Mouse (Mus musculus) liver, embryonic 15.5 days (tissue): ENCODE measurements around the gene Adamts17. TPM values are rescaled to one million over a fixed set of nuclear protein-coding genes. Genes with fewer than 3 reads are reported as not detected.

Source experiments
- ATAC-seq: fragments of 200-750 bp; cut with Nextera tagmentation; 2 replicates; pipeline ENCODE4 v1.8.0; 2017; ENCODE audit warnings: moderate number of reproducible peaks, mild to moderate bottlenecking, moderate library complexity; ENCODE audit not compliant: insufficient read depth
- H3K27ac ChIP-seq: fragments of 300-500 bp; sonication (generic); replicated peaks from 2 replicates; pipeline ENCODE4 v1.5.1; 2015; ENCODE audit warnings: mild to moderate bottlenecking, inconsistent platforms
- H3K27me3 ChIP-seq: fragments of 300-500 bp; sonication (generic); 2 replicates; pipeline ENCODE4 v1.6.1; 2015; ENCODE audit warnings: mild to moderate bottlenecking, inconsistent platforms
- H3K36me3 ChIP-seq: fragments of 300-500 bp; sonication (generic); replicated peaks from 2 replicates; pipeline ENCODE4 v1.6.1; 2015; ENCODE audit warnings: moderate library complexity, mild to moderate bottlenecking, inconsistent platforms
- H3K4me1 ChIP-seq: fragments of 300-500 bp; sonication (generic); replicated peaks from 2 replicates; pipeline ENCODE4 v1.6.1; 2015; ENCODE audit warnings: inconsistent platforms
- H3K4me2 ChIP-seq: fragments of 300-500 bp; sonication (generic); 2 replicates; pipeline ENCODE4 v1.6.1; 2015; ENCODE audit warnings: moderate library complexity, mild to moderate bottlenecking, inconsistent platforms
- H3K4me3 ChIP-seq: fragments of 300-500 bp; sonication (generic); replicated peaks from 2 replicates; pipeline ENCODE4 v1.5.1; 2015; ENCODE audit warnings: mild to moderate bottlenecking, inconsistent platforms
- H3K9ac ChIP-seq: fragments of 300-500 bp; sonication (generic); 2 replicates; pipeline ENCODE4 v1.6.1; 2015; ENCODE audit warnings: moderate library complexity, mild to moderate bottlenecking, inconsistent platforms
- H3K9me3 ChIP-seq: fragments of 300-500 bp; sonication (generic); replicated peaks from 2 replicates; pipeline ENCODE4 v1.6.1; 2016; ENCODE audit warnings: inconsistent platforms
- WGBS: fragments of 180-500 bp; shearing (Covaris S2); methylation state at CpG from one replicate; pipeline ENCODE4 v1.1.7; 2015; ENCODE audit warnings: mixed read lengths; ENCODE audit not compliant: insufficient replicate concordance; 5-methylcytosine and 5-hydroxymethylcytosine counted together
- polyA plus RNA-seq: library from polyadenylated mRNA; unstranded; fragments of >200 nt; fragmentation: Nextera tagmentation; extraction: Ambion mirVana; gene quantifications from 2 replicates; pipeline ENCODE4 v1.2.1, GENCODE M21; 2015

Gene Adamts17
- polyA plus RNA-seq, 1 experiment from 2014 or later = 0.12 TPM

- Histone ChIP-seq H3K9ac (no peak overlapping the region), H3K36me3 (no peaks in the 10 kb centered on the region), H3K9me3 (no peaks in the 10 kb centered on the region), H3K27ac (no peak overlapping the region), H3K27me3 (peaks cover 11% of the 10 kb centered on the region), H3K4me2 (no peak overlapping the region), H3K4me3 (no peak overlapping the region), H3K4me1 (no peaks in the 10 kb centered on the region)
- 57% methylated on average over 6 of the region's 6 CpGs for WGBS
- no peak for ATAC-seq
Measured at GRCm38 (mm10) chr7:66846582-66846981, 7.0 kb downstream of the Adamts17 start.

DNA sequence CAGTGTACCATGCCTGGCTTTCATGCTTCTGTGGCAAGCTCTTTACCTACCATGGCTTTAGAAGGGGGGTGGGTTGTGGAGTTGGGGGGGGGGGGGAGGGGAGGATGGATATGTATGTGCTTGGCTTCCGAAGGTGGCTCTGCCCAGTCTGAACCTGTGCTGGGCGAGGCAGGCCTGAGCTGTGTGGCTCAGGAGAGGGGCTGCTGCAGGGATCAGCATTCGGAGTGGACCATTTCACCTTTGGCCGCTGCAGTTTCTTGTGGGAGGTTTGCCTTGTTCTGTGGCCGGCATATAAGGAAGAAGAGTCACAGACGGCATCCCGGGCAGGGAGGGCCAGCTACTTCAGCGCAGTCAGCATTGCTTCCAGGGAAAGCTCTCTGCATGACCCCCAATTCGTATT lies 7.8 kb downstream of the Adamts17 start:
- WGBS = 66% methylated on average over 9 of the region's 9 CpGs
- ATAC-seq = no peak
- no peak overlapping the region for H3K4me3 ChIP-seq
- no peak overlapping the region for H3K9ac ChIP-seq
- H3K27ac ChIP-seq = no peak overlapping the region
- no peaks in the 10 kb centered on the region for H3K4me1 ChIP-seq
- H3K9me3 ChIP-seq = no peaks in the 10 kb centered on the region
- peaks cover 4% of the 10 kb centered on the region for H3K27me3 ChIP-seq
- H3K36me3 ChIP-seq = no peaks in the 10 kb centered on the region
- H3K4me2 ChIP-seq = no peak overlapping the region

- Histone ChIP-seq H3K4me1 (no peaks in the 10 kb centered on the region), H3K27ac (no peak overlapping the region), H3K9me3 (no peaks in the 10 kb centered on the region), H3K27me3 (no peaks in the 10 kb centered on the region), H3K4me2 (no peak overlapping the region), H3K9ac (no peak overlapping the region), H3K36me3 (no peaks in the 10 kb centered on the region), H3K4me3 (no peak overlapping the region)
- 61% methylated on average over 6 of the region's 6 CpGs for WGBS
- no peak for ATAC-seq
Measured at GRCm38 (mm10) chr7:66849316-66849715, 9.8 kb downstream of the Adamts17 start.

DNA sequence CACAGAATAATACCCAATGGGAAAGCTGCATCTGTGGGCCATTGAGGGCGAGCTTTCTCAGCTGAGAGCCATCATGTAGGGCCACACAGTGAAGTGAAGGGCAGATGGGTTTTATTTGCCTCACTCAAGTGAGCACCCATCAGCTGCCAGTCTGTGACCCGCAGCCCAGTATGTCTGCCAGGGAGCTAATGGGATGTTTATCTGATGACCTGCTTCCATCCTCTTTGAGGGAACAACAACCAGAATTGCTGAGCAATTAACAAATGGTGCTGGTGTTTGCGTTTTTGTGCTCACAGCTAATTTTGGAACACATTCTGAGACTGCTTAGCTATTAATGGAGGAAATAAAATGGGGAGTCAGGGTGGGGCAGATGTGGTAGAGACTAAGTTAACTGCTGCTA lies 12.6 kb downstream of the Adamts17 start:
- Histone ChIP-seq H3K27ac (no peak overlapping the region), H3K4me2 (no peak overlapping the region), H3K9me3 (no peaks in the 10 kb centered on the region), H3K36me3 (no peaks in the 10 kb centered on the region), H3K9ac (no peak overlapping the region), H3K4me3 (no peak overlapping the region), H3K27me3 (no peaks in the 10 kb centered on the region), H3K4me1 (no peaks in the 10 kb centered on the region)
- no peak for ATAC-seq
- 36% methylated on average over 3 of the region's 3 CpGs for WGBS

DNA sequence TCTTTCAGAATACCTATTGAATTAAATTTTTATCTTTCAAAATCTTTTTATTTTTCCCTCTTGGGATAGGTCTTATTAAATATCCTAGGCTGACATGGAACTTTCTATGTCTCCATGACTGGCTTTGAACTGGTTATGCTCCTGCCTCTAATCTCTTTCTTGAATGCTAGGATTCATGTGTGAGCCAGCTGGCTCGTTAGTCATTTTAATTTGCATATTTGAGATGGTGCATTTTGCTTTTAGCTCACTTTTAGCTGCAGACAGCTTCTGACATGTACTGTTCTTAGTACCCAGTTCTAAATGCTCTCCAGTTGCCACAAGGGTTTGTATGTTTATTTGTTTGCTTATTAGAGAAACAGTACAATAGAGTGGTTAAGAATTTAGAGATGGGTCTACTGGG lies 18.1 kb downstream of the Adamts17 start:
- Histone ChIP-seq H3K9me3 (no peaks in the 10 kb centered on the region), H3K27ac (no peak overlapping the region), H3K4me2 (no peak overlapping the region), H3K27me3 (no peaks in the 10 kb centered on the region), H3K36me3 (no peaks in the 10 kb centered on the region), H3K4me3 (no peak overlapping the region), H3K4me1 (no peaks in the 10 kb centered on the region), H3K9ac (no peak overlapping the region)
- 59% methylated on average over 1 of the region's 1 CpGs for WGBS
- no peak for ATAC-seq

- 59% methylated on average over 12 of the region's 12 CpGs for WGBS
- Histone ChIP-seq H3K9me3 (no peaks in the 10 kb centered on the region), H3K27me3 (no peaks in the 10 kb centered on the region), H3K4me1 (no peaks in the 10 kb centered on the region), H3K9ac (no peak overlapping the region), H3K27ac (no peak overlapping the region), H3K36me3 (no peaks in the 10 kb centered on the region), H3K4me3 (no peak overlapping the region), H3K4me2 (no peak overlapping the region)
- ATAC-seq = no peak
Measured at GRCm38 (mm10) chr7:66858247-66859075, 18.9 kb downstream of the Adamts17 start.

DNA sequence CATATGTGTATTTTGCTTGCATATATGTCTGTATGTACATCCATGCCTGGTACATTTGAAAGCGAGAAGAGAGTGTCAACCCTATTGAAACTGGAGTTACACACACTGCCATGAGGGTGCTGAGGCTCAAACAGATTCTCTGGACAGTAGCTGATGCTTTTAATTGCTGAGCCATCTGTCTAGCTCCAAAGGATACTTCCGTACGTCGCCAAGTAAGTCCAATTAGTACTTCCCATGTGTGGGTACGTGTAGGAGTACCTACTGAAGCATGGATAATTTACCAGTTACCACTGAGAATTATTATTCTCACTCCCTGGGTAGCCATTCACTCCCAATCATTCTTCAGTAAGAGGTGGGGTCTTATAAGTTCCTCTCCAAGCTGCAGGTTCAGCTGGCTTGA lies 19.7 kb downstream of the Adamts17 start:
- 65% methylated on average over 5 of the region's 5 CpGs for WGBS

DNA sequence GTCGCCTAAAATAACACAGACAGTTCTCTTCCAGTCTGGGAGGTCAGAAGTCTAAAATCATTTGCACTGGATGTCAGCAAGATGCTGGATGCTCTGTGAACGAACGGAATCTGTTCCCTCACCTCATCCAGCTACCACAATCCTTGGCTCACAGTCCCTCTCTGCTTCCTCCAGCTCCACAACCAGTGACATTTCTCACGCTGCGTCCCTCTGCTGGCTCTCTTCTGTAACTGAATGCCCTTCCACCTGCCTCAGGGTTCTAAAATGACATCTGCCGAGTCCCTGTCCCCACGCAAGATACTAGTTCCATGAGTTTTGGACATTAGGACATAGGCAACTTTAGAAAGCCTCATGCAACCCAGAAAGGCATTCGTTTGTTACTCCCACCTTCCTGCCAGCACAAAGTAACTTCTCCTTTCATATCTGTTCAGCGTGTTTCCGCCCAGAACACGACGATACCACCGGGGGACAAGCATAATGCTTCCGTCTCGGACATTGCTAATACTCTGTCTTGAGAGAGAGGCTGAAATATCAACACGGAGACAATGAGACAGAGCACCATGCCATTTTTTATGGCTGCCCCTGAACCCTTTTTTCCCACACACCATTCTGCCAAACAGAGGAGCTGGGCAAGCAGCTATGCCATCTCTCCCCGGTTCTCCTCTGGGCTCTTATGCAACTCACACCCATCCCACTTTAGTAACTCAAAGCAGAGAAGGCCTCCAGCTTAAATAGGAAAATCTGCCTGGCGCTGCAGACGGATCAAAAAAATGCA lies 27.6 kb downstream of the Adamts17 start:
- Histone ChIP-seq H3K27ac (no peak overlapping the region), H3K4me3 (no peak overlapping the region), H3K4me2 (no peak overlapping the region), H3K9ac (no peak overlapping the region), H3K9me3 (no peaks in the 10 kb centered on the region), H3K27me3 (no peaks in the 10 kb centered on the region), H3K4me1 (no peaks in the 10 kb centered on the region), H3K36me3 (no peaks in the 10 kb centered on the region)
- 48% methylated on average over 19 of the region's 19 CpGs for WGBS
- ATAC-seq = no peak

More for the DNA sequence above, 19.7 kb downstream of the Adamts17 start:
- Histone ChIP-seq H3K9me3 (no peaks in the 10 kb centered on the region), H3K27ac (no peak overlapping the region), H3K4me1 (no peaks in the 10 kb centered on the region), H3K36me3 (no peaks in the 10 kb centered on the region), H3K4me2 (no peak overlapping the region), H3K9ac (no peak overlapping the region), H3K27me3 (no peaks in the 10 kb centered on the region), H3K4me3 (no peak overlapping the region)
- ATAC-seq = no peak

- Histone ChIP-seq H3K4me3 (no peak overlapping the region), H3K9me3 (no peaks in the 10 kb centered on the region), H3K4me2 (no peak overlapping the region), H3K9ac (no peak overlapping the region), H3K27ac (no peak overlapping the region), H3K36me3 (no peaks in the 10 kb centered on the region), H3K27me3 (no peaks in the 10 kb centered on the region), H3K4me1 (no peaks in the 10 kb centered on the region)
- whole genome bisulfite sequencing = 62% methylated on average over 13 of the region's 13 CpGs
- ATAC-seq = no peak
Measured at GRCm38 (mm10) chr7:66867719-66868501, 28.4 kb downstream of the Adamts17 start.

DNA sequence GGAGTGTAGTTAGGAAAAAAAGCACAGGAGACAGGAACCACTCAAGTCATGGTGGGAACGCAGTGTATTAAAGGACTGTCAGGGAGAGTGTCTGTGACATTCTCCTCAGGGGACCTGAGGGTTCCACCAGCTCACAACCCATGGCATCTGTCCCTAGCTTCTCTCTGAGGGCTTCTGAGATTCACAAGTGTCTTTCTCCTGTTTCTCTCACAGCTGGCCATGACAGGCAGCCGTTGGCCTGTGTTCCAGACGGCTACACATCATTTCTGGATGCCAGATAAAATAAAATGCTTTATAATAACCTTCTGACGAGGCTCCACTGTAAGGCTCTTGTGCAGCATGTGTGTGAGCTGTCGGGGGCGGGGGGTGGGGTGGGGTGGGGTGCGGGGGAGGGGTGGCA lies 32.0 kb downstream of the Adamts17 start:
- no peaks in the 10 kb centered on the region for H3K9me3 ChIP-seq
- no peaks in the 10 kb centered on the region for H3K27me3 ChIP-seq
- H3K27ac ChIP-seq = no peak overlapping the region
- no peak overlapping the region for H3K4me3 ChIP-seq
- no peak overlapping the region for H3K4me2 ChIP-seq
- 62% methylated on average over 7 of the region's 7 CpGs for WGBS
- no peaks in the 10 kb centered on the region for H3K36me3 ChIP-seq
- no peak for ATAC-seq
- no peaks in the 10 kb centered on the region for H3K4me1 ChIP-seq
- H3K9ac ChIP-seq = no peak overlapping the region

- Histone ChIP-seq H3K9ac (no peak overlapping the region), H3K4me1 (no peaks in the 10 kb centered on the region), H3K27ac (no peak overlapping the region), H3K9me3 (no peaks in the 10 kb centered on the region), H3K4me3 (no peak overlapping the region), H3K36me3 (no peaks in the 10 kb centered on the region), H3K27me3 (no peaks in the 10 kb centered on the region), H3K4me2 (no peak overlapping the region)
- 70% methylated on average over 14 of the region's 14 CpGs for WGBS
- ATAC-seq = no peak
Measured at GRCm38 (mm10) chr7:66871940-66872511, 32.5 kb downstream of the Adamts17 start.
